Mouse (Mus musculus) liver, postnatal 0 days (tissue): ENCODE data around the gene Cask.

Experiments used
- CTCF ChIP-seq: sonication (generic); IDR thresholded peaks from 2 replicates; pipeline ENCODE4 v1.5.1; 2016; ENCODE audit warnings: antibody characterized with exemption, low read depth
- EP300 ChIP-seq: IDR thresholded peaks from 2 replicates; pipeline ENCODE4 v1.6.1; 2016; ENCODE audit warnings: antibody characterized with exemption, low read depth, mild to moderate bottlenecking

DNA sequence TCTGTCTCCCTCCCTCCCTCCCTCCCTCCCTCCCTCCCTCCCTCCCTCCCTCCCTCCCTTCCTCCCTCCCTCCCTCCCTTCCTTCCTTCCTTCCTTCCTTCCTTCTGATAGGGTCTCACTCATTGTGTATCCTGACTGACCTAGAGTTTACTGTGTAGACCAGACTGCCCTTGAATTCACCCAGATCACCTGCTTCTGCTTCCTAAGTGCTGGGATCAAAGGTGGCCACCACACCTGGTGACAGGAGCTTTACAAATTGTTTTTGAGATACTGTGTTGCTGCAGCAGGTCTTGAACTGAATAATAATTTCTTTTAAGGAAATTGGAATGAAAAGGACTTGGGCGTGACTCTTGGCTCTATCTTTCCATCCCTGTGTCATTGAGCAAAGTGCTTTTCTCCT lies 33.2 kb upstream of the Cask start:
- TF ChIP-seq CTCF (no peak), EP300 (no peak)
